Mouse (Mus musculus): ENCODE results near the gene Pla2g1b. TPM values are rescaled to one million over a fixed set of nuclear protein-coding genes. Genes with fewer than 3 reads are reported as not detected.
A peak's percentile ranks its signal among the peaks of the same experiment; 100 is the strongest.

Pla2g1b gene
- polyA plus RNA-seq, 1 experiment from 2014 or later: 15.4 TPM

- no peak for ATAC-seq (ENCODE audit: insufficient read depth, low FRiP score, low read depth)
- Histone ChIP-seq H3K9me3 (no peaks in the 10 kb centered on the region), H3K27me3 (replicated peaks) (no peaks in the 10 kb centered on the region), H3K4me1 (no peaks in the 10 kb centered on the region), H3K9ac (no peak overlapping the region), H3K27ac (no peak overlapping the region), H3K4me2 (no peak overlapping the region), H3K4me3 (replicated peaks) (no peak overlapping the region), H3K36me3 (0 out of 2 replicates have a peak, but pooled peaks cover 10% of the 10 kb centered on the region)
- 87% methylated on average over 27 of the region's 27 CpGs for WGBS
Observed at GRCm38 (mm10) chr5:115450410-115451317, 15.4 kb upstream of the Pla2g1b start.

GRCm38 (mm10) chr5:115454422-115455090 lies 11.5 kb upstream of the Pla2g1b start:
- no peak overlapping the region for H3K27ac ChIP-seq
- no peak for ATAC-seq (ENCODE audit: insufficient read depth, low FRiP score, low read depth)
- H3K9me3 ChIP-seq: no peaks in the 10 kb centered on the region
- no peak overlapping the region for H3K4me2 ChIP-seq
- H3K27me3 ChIP-seq (replicated peaks): no peaks in the 10 kb centered on the region
- no peaks in the 10 kb centered on the region for H3K4me1 ChIP-seq
- 0 out of 2 replicates have a peak, but pooled peaks cover 10% of the 10 kb centered on the region for H3K36me3 ChIP-seq
- H3K4me3 ChIP-seq (replicated peaks): no peak overlapping the region
- WGBS: 76% methylated on average over 12 of the region's 12 CpGs
- H3K9ac ChIP-seq: no peak overlapping the region

DNA sequence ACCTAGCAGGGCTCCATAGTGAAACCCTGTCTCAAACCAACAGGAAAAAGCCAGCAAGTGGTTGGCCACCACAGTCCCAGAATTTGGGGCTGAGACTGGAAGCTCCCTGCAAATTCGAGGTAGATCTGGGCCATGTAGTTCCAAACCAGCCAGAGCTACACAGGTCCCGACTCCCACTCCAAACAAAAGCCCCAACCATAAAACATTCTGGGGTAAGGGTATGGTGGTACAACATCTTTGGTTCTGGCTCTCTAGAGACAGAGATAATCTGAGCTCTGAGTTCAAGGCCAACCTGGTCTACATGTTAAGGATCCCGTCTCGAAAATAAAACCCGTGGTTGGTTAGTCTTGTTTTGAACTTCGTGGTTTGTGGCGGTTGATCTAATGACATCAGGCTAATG lies 10.2 kb upstream of the Pla2g1b start:
- Histone ChIP-seq H3K4me1 (no peaks in the 10 kb centered on the region), H3K27me3 (replicated peaks) (no peaks in the 10 kb centered on the region), H3K36me3 (0 out of 2 replicates have a peak, but pooled peaks cover 6% of the 10 kb centered on the region), H3K9ac (no peak overlapping the region), H3K4me2 (no peak overlapping the region), H3K9me3 (no peaks in the 10 kb centered on the region), H3K4me3 (replicated peaks) (no peak overlapping the region), H3K27ac (no peak overlapping the region)
- ATAC-seq (ENCODE audit: insufficient read depth, low FRiP score, low read depth): no peak
- WGBS: 80% methylated on average over 7 of the region's 7 CpGs

DNA sequence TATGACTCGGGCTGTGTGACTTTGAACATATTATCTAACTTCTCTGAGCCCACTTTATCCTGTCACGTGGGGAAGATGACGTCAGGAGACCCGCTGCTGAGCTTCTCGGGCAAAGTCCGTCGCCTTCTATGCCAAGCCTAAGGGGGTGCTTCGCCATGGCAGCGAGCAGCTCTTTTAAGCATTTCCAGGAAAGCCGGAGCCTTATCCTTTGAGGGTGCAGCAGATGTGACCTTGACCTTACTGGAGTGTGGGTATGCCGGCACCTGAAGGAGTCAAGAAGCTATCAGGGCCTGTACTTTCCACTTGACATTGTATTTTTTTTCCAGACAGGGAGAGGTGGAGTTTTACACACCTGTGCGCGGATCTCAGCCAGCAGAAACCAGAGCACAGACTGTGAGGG lies 7.1 kb upstream of the Pla2g1b start:
- no peak overlapping the region for H3K4me2 ChIP-seq
- ATAC-seq (ENCODE audit: insufficient read depth, low FRiP score, low read depth): peak; percentile 37; the same call in 1 of the 2 replicates
- H3K4me3 ChIP-seq (replicated peaks): no peak overlapping the region
- H3K27ac ChIP-seq: no peak overlapping the region
- H3K9ac ChIP-seq: no peak overlapping the region
- no peaks in the 10 kb centered on the region for H3K9me3 ChIP-seq
- WGBS: 55% methylated on average over 13 of the region's 13 CpGs
- H3K27me3 ChIP-seq (replicated peaks): no peaks in the 10 kb centered on the region
- no peaks in the 10 kb centered on the region for H3K4me1 ChIP-seq
- H3K36me3 ChIP-seq: no peaks in the 10 kb centered on the region

DNA sequence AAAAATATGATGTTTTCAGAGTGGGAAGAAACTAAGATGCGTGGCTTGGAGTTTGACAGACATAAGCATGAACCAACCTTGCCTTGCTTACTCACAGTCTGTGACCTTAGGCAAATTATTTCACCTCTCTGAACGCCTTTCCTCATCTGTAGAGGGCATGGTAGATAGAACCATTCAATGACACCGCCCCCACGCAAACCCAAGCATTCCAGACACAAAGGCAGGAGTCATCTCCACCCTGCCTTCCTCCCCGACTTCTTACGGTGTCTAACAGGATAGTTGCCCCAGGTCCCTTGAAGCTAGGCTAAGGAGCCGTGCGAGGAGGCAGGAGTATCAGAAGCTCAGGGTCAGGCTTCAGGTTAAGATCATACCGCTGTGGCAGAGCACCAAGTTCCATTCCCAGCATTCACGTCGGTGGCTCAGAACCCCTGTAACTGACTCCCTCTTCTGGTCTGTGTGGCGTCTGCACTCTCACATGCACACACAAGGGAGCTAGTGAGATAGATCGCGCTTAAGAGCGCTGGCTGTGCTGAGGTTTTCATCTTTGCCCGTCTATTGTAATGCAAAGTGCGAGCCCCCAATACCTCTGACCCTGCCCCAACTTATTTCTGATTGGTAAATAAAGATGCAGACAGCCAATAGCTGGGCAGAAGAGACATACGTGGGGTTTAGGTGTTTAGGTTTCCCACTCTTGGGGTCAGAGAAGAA lies 1.5 kb upstream of the Pla2g1b start:
- no peaks in the 10 kb centered on the region for H3K4me1 ChIP-seq
- no peak overlapping the region for H3K27ac ChIP-seq
- no peaks in the 10 kb centered on the region for H3K27me3 ChIP-seq (replicated peaks)
- H3K9me3 ChIP-seq: no peaks in the 10 kb centered on the region
- no peak overlapping the region for H3K4me3 ChIP-seq (replicated peaks)
- H3K9ac ChIP-seq: no peak overlapping the region
- no peaks in the 10 kb centered on the region for H3K36me3 ChIP-seq
- no peak for ATAC-seq (ENCODE audit: insufficient read depth, low FRiP score, low read depth)
- H3K4me2 ChIP-seq: no peak overlapping the region
- WGBS: 73% methylated on average over 18 of the region's 18 CpGs

DNA sequence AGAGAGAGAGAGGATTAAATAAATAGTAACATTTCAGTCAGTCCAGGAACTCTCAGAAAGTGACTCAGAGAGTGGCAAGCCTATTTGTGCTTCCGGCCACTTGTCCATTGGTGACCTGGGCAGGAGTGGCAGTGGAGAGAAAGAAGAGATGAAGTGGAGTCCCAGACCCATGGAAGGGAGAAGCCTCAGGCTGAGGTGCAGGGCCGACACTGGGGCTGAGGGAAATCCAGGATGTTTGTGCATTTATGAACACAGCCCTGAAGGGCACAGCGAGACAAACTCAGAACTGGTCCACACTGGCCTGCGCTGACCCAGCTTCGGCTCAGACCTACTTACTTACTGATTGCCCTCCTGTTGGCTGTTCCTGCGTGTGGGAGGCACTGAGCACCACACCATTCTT lies 3.7 kb downstream of the Pla2g1b start:
- Histone ChIP-seq H3K4me1 (no peaks in the 10 kb centered on the region), H3K27ac (no peak overlapping the region), H3K4me2 (no peak overlapping the region), H3K27me3 (replicated peaks) (no peaks in the 10 kb centered on the region), H3K4me3 (replicated peaks) (no peak overlapping the region), H3K36me3 (no peaks in the 10 kb centered on the region), H3K9ac (no peak overlapping the region), H3K9me3 (no peaks in the 10 kb centered on the region)
- ATAC-seq (ENCODE audit: insufficient read depth, low FRiP score, low read depth): 0 out of 2 replicates have a peak, but pooled peaks have one; percentile 20
- 63% methylated on average over 6 of the region's 6 CpGs for WGBS

DNA sequence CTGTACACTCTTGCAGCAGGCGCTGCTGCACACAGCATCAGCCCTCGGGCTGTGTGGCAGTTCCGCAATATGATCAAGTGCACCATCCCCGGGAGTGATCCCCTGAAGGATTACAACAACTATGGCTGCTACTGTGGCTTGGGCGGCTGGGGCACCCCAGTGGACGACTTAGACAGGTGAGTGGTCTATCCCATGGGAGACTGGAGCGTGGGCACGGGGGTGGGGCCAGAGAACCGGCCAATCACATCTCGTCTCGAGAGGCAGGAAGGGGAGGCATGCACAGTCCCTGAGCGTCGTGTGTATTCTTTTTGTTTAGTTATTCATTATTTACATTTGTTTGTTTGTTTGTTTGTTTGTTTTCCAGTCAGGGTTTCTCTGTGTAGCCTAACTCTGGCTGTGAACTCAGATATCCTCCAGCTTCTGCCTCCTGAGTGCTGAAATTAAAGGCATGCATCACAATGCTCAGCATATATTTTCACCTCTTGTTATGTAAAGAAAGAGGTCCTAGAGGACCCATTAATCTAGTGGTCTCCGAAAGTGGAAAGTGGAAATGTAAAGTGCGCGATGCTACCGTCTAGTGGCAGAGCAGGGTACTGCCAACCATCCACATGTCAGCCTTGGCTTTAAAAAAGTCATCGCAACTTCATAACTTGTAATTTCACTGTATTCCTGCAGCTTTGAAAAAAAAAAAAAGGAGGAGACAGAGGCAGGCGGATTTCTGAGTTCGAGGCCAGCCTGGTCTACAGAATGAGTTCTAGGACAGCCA lies 4.9 kb downstream of the Pla2g1b start:
- no peak for ATAC-seq (ENCODE audit: insufficient read depth, low FRiP score, low read depth)
- no peak overlapping the region for H3K27ac ChIP-seq
- no peaks in the 10 kb centered on the region for H3K9me3 ChIP-seq
- H3K27me3 ChIP-seq (replicated peaks): no peaks in the 10 kb centered on the region
- no peak overlapping the region; the same call in 1 of the 2 replicates for H3K4me2 ChIP-seq
- no peaks in the 10 kb centered on the region; the same call in 1 of the 2 replicates for H3K4me1 ChIP-seq
- H3K9ac ChIP-seq: no peak overlapping the region
- no peak overlapping the region for H3K4me3 ChIP-seq (replicated peaks)
- H3K36me3 ChIP-seq: no peaks in the 10 kb centered on the region
- 36% methylated on average over 20 of the region's 20 CpGs for WGBS

- WGBS: 68% methylated on average over 10 of the region's 10 CpGs
- Histone ChIP-seq H3K27me3 (replicated peaks) (no peaks in the 10 kb centered on the region), H3K9me3 (no peaks in the 10 kb centered on the region), H3K4me2 (no peak overlapping the region), H3K9ac (no peak overlapping the region), H3K4me1 (no peaks in the 10 kb centered on the region; the same call in 1 of the 2 replicates), H3K36me3 (no peaks in the 10 kb centered on the region), H3K4me3 (replicated peaks) (no peak overlapping the region), H3K27ac (no peak overlapping the region)
- no peak for ATAC-seq (ENCODE audit: insufficient read depth, low FRiP score, low read depth)
Observed at GRCm38 (mm10) chr5:115473191-115473590, 7.1 kb downstream of the Pla2g1b start.

DNA sequence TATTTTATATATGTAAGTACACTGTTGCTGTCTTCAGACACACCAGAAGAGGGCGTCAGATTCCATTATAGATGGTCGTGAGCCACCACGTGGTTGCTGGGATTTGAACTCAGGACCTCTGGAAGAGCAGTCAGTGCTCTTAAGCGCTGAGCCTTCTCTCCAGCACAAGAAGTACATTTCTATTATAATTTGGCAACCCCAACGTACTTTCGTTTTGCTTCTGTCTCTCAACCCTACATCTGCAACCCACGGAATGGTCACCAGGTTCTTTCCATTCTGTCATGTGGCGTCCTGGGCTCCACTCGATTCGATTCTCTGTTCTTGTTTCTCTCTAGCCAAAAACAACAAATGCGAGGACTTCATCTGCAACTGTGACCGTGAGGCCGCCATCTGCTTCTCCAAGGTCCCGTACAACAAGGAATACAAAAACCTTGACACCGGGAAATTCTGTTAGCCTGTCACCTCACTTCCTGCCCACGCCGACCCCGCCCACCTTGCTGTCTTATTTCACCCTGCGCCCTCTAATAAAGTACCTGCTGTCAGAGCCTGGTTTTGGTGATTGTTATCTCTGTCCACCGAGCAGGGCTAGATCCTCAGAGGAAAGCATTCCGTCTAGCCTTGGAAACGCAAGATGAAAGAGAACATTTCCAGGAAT lies 8.2 kb downstream of the Pla2g1b start:
- Histone ChIP-seq H3K36me3 (no peaks in the 10 kb centered on the region), H3K4me1 (no peaks in the 10 kb centered on the region; the same call in 1 of the 2 replicates), H3K4me2 (no peak overlapping the region), H3K9me3 (no peaks in the 10 kb centered on the region), H3K9ac (no peak overlapping the region), H3K4me3 (replicated peaks) (no peak overlapping the region), H3K27ac (no peak overlapping the region), H3K27me3 (replicated peaks) (no peaks in the 10 kb centered on the region)
- WGBS: 62% methylated on average over 22 of the region's 22 CpGs
- no peak for ATAC-seq (ENCODE audit: insufficient read depth, low FRiP score, low read depth)

DNA sequence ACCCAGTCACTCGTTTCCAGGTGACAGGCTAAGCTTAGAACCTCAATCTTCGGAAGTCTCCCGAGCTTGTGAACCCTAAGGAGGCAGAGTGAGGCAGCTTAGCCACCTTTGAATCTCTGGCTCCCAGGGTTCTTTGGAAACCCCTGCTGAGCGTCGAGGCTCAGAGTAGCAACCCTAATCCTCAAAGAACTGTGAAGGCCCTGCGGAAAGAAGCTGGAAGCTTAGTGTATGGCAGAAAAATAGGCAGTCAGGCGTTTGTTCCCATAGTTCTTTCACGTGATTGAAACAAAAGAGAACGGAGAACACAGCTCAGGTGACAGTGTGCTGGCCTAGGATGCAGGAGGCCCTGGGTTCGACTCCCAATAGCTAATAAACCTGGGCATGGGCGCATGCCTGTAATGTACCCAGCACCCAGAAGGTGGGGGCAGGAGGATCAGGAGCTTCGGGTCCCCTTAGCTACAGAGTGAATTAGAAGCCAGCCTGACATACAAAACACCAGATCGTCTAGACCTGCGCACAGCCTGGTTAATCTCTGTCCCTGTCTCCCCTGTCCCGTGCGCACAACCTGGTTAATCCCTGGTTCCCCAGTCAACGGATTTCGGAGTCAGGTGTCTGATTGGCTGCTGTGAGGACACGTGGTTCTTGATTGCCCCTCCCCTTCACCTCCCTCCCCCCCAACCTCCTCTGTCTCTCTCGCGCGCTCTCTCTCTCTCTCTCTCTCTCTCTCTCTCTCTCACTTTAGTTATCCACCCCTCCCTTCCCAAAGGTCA lies 9.5 kb downstream of the Pla2g1b start:
- H3K4me3 ChIP-seq (replicated peaks): peak overlapping the region; percentile 40
- H3K27me3 ChIP-seq (replicated peaks): no peaks in the 10 kb centered on the region
- ATAC-seq (ENCODE audit: insufficient read depth, low FRiP score, low read depth): peak; percentile 74
- no peaks in the 10 kb centered on the region for H3K9me3 ChIP-seq
- peaks cover 3% of the 10 kb centered on the region; the same call in 1 of the 2 replicates for H3K4me1 ChIP-seq
- H3K9ac ChIP-seq: peak overlapping the region; percentile 34; the same call in 1 of the 2 replicates
- 0 out of 2 replicates have a peak, but pooled peaks cover 6% of the 10 kb centered on the region for H3K36me3 ChIP-seq
- peak overlapping the region; percentile 62 for H3K4me2 ChIP-seq
- H3K27ac ChIP-seq: no peak overlapping the region
- WGBS: 13% methylated on average over 22 of the region's 22 CpGs

Measured in stomach, embryonic 15.5 days (tissue).